Mouse (Mus musculus) bone marrow macrophage, adult 2 months (primary cell): ENCODE results near the gene Kcnip1.

Source experiments
- CTCF ChIP-seq: IDR thresholded peaks from 2 replicates; pipeline ENCODE4 v1.5.1; 2012; ENCODE audit warnings: low read depth, mild to moderate bottlenecking, low read length, moderate library complexity
- POLR2A ChIP-seq: IDR thresholded peaks from 2 replicates; pipeline ENCODE4 v1.6.1; 2012; ENCODE audit warnings: mild to moderate bottlenecking, low read depth, low read length, borderline replicate concordance

DNA sequence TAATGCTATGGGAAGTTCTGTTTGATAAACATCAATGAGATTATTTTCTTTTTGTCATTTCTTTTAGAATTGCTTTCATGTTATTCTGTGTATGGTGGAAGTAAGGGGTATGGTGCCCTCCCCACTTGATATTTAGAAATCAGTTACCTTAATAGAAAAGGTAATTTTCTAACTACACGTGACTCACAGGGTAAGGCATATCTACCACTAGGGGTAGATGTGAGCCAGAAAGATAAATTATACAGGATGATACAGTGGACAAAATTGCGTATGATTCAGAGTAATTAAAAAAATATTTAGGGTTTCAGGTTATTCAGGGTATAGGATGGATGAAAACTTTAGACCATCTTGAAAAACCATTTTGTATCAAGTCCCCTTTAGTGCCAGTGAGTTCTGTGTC lies 343.6 kb downstream of the Kcnip1 start:
- no peak for TF ChIP-seq CTCF
- TF ChIP-seq POLR2A = no peak
